Mouse (Mus musculus): Measurements from ENCODE around the gene 4930524J08Rik. TPM values are rescaled to one million over a fixed set of nuclear protein-coding genes. Genes with fewer than 3 reads are reported as not detected.

4930524J08Rik gene
- 6.0 and 6.1 TPM in 2 replicates for polyA plus RNA-seq (2012; rRNA removed)

DNA sequence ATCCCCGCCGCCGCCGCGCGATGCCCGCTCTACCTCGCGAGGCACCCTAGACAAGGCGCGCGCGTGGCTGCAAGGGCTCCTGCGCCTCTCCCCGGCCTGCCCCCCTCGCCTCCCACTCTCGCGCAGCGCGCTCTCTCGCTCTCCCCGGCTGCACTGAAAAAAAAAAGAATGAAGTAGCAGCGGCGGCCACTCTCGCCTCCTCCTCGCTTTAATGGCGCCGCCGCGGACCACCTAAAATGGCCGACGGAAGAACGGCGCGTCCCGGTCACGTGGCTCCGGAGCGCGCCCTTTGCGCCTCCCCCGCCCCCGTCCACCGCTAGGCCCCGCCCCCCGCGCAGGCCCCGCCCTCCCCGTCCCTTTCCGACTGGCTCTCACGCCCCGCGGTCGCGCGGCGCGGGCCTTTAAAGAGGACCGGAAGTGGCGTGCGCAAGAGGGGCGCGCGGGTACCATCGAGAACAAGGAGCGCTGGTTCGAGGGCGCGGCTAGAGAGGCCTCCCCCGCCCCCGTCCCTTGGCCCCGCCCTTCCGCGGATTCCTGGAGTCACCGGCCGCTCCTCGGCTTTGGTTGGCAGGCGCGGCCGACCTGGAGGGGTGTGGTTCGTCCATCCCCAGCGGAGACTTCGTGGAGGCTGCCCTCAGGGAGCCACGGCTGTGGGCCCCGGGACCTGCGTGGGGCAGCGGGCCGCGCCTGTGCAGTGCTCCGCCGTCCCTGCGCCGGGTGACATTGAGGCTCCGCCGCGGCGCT, at the start of gene 4930524J08Rik, which contains the start of gene Hnrnpd:
Gene 4930524J08Rik (plus strand): TSS at position 363 of the 744 bp plus-strand sequence.
Gene Hnrnpd (minus strand): TSS at position 240 of the 744 bp plus-strand sequence.

Other genes starting within 250 kb of the 4930524J08Rik start
- gene Rasgef1b, start 250.0 kb upstream of the 4930524J08Rik start, polyA plus RNA-seq (2012; rRNA removed): 11.8 and 12.7 TPM in 2 replicates
- not detected in 2 replicates for gene Vamp9, start 72.8 kb upstream of the 4930524J08Rik start, polyA plus RNA-seq (2012; rRNA removed)
- 466 and 718 TPM in 2 replicates for gene Hnrnpd, start 123 bp upstream of the 4930524J08Rik start, polyA plus RNA-seq (2012; rRNA removed)
- gene Hnrnpdl, start 60.6 kb downstream of the 4930524J08Rik start, polyA plus RNA-seq (2012; rRNA removed): 518 and 615 TPM in 2 replicates
- 43.6 and 50.4 TPM in 2 replicates for gene Enoph1, start 60.9 kb downstream of the 4930524J08Rik start, polyA plus RNA-seq (2012; rRNA removed)
- 3.3 and 3.4 TPM in 2 replicates for gene Tmem150c, start 180.7 kb downstream of the 4930524J08Rik start, polyA plus RNA-seq (2012; rRNA removed)